Mouse (Mus musculus) ES-E14 (cell line): ENCODE measurements around the gene Mprip.

ENCODE experiments used
- CHD2 ChIP-seq: IDR thresholded peaks from 2 replicates; pipeline ENCODE4 v1.6.1; 2014; ENCODE audit warnings: mild to moderate bottlenecking, low read depth, low read length, inconsistent platforms
- HCFC1 ChIP-seq: IDR thresholded peaks from 2 replicates; pipeline ENCODE4 v1.6.1; 2012; ENCODE audit warnings: low read length, inconsistent platforms, borderline replicate concordance; ENCODE audit not compliant: insufficient read depth
- ZNF384 ChIP-seq: IDR thresholded peaks from 2 replicates; pipeline ENCODE4 v1.6.1; 2012; ENCODE audit warnings: low read depth, low read length, inconsistent platforms

GRCm38 (mm10) chr11:59663776-59664320 lies 2.7 kb downstream of the Mprip start:
- TF ChIP-seq ZNF384 = no peak
- no peak for TF ChIP-seq CHD2
- TF ChIP-seq HCFC1 = no peak
